Mouse (Mus musculus): ENCODE measurements around the gene Ablim1.

Ablim1 gene

DNA sequence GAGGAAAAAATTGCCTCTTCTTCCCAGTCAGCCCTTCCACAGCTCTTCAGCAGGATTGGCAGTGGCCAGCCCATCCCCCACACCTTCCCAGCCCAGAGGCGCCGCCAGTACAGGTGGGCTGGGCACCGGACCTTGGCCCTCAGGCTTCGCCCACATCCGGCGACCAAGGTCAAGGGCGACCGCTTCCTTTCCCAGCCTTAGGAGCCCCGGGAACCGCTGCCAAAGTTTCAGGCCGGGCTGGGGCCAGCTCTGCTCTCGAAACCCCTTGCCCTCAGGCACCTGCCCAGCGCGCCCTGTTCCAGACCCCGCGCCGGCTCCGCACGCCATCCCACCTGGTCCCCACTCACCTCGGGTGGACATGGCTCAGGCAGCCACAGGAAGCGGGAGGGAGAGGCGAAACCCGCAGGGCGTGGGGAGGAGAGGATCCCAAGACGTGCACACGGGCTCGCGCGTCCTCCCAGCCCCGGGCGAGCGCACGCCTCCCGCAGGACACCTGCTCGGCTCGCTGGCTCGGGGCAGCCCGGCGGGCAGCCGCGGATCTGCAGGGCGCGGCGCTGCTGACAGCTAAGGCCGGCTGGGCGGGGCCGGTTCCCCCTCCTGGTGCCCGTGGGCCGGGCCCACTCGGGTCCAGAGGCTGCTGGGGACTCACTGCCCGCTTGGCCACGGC is at the start of gene Ablim1:
Ablim1 (minus strand) TSS at position 574 of the 667 bp plus-strand sequence.
- DNase-seq = no peak

DNA sequence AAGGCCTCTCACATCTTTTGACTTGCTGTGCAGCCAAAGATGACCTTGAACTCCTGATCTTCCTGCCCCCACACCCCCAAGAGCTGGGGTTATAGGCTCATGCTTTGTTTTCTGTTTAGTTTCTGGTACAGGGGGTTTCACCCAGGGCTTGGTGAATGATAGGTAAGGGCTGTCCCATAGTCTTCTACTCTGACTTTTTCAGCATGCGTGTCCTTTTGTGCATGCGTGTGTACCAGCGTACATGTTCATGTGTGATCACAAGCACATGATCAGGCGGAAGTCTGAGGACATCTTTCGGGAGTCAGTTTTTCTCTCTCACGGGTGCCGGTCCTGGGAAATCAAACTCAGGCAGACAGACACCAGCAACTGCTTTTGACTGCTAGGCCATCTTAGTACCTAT is 48.8 kb upstream of the Ablim1 start:
- no peak for DNase-seq

DNA sequence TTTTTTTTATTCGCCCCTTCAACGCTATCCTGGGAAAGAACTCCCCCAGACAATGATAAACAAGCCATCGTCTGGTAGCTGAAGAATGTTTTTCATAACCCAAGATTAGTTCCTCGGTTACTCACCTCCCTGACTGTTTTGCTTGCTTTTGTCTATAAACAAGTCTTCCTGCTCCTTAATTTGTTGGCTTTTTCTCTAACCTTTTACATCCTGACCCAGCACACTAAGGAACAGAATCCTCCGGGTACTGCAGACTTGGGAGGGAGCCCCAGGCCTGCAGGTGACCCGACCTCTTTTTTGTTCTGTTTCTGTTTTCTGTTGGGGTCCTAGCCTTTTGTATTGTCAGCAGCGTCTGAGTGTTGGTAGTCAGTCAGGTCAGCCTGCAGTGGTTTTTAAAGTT is 48.4 kb upstream of the Ablim1 start:
- no peak for DNase-seq

- no peak for DNase-seq
These were observed 47.9 kb upstream of the Ablim1 start for GRCm38 (mm10) chr19:57362586-57362985.

- DNase-seq = no peak
These were observed 47.2 kb upstream of the Ablim1 start for GRCm38 (mm10) chr19:57361939-57362307.

DNA sequence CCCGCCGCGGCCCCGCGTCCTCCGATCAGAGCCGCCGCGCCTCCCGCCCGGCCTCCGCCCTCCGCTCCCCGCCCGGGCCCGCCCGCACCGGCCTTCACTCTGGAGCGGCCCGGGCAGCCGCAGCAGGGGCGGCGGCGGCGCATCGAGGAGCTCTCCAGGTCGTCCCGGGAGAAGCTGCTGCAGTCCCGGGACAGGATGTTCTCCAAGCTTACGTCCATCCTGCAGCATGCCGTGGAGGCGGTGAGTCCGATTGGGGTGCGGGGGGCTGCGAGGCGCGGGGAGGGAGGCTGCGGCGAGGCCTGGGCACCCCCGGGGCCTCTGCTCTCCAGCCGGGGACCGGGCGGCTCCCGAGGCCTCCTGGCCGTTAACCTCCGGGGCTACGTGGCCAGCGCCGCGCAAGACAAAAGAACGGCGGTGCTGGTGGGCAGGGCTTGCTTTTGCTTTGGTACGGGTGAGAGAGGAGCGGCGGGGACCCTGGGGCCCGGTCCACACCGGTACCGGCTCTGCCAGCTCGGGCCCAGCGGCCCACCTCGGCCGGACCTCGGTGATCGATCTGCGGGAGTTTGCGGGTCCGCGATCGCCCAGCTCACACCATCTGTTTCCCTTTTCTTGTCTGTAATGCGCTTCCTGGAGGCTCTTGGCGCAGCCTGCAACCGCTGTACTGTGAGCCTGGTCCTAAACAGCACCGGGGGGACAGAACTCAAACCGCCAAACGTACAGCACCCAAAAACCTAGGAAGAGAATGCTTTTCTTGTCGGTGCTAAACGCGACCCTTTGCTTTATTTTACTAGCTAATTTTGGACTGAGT is 46.6 kb upstream of the Ablim1 start:
- DNase-seq = peak; percentile 70

GRCm38 (mm10) chr19:57360341-57361130 is 45.8 kb upstream of the Ablim1 start, which contains the start of gene Fam160b1:
TSS of gene Fam160b1 (plus strand) at chr19:57360680.
- DNase-seq = peak; percentile 96

DNA sequence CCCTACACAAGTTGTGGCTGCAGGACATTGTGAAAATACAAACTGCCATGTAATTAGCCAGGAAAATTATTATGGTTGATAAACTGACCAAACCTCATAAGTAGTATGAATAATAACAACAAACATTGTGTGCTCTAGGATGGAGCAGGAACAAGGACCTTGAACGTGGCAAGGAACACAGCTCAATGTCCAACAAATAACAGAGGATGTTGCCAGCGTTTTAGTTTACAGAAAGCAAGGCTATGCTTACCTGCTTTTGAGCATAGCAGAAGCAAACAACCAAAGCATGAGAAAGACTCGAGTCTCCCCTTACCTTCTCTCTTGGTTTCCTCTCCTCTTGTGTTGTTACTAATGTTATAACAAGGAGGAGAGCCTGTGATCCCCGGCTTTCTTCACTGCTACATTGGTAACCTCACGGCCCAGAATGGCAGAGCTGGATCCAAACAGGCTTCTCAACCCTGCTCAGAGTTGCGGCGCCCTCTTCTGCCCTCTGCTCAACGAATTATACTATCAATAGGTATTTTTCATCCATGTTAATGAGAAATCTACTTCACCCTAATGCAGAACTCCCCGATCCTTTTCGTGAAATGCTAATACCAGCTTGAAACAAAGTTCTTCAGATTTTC is 45.1 kb upstream of the Ablim1 start:
- peak; percentile 67 for DNase-seq

GRCm38 (mm10) chr19:57358836-57359598 is 44.3 kb upstream of the Ablim1 start:
- no peak for DNase-seq

DNA sequence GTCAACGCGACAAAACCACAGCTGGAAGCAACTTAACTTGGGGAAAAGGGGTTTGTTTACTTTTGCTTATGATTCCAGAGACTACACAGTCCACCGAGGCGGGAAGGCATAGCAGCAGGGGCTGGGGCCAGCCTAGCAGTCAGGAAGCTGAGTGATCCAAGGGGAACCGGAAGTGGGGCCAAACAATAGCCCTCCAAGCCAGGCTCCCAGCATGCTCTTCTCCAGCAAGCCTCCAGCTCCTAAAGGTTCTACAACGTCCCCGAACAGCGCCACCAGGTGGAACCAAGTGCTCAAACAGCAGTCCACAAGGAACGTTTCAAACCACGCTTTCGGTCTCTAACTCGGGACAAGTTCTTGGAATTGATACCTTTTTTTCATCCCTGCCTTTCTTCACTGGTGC is 43.6 kb upstream of the Ablim1 start:
- peak; percentile 88 for DNase-seq

DNA sequence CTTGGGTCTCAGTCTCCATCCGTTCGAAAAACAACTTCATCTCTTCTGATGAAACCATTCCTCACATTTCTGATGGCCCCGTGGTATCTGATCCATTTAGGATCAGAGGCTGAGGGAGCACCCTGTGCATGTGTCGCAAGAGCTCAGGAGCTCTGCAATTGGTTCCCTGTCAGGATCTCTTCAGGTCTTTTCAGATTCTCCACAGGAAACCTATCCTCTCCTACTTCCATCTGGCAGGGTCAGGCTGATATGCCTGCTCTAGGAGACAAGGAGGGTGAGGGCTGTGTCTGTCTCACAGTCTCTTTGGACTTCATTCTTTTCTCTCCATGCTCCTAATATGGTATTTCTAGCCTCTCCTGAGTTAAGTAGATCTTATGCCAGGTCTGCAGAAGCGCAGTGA is 43.1 kb upstream of the Ablim1 start:
- no peak for DNase-seq

DNA sequence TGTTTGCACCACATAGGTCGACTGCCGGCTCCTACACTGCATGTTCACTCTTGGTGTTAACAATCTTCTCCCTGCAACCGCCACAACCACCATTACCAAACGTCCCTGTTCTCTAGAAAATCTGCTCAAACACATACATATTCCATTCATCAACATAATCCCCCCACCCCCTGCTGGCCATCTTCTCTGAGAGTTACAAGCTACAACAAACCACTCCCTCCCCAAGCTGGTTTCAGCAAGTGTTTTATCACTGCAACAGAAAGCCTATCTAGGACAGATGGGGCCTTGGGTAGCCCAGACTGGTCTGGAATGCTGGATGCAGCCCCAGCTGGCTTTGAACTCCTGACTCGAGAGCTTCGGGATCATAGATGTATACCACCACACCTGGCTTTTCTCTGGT is 42.5 kb upstream of the Ablim1 start:
- DNase-seq = peak; percentile 33

- DNase-seq = peak; percentile 62
These were observed 41.6 kb upstream of the Ablim1 start for GRCm38 (mm10) chr19:57356273-57356672.

DNA sequence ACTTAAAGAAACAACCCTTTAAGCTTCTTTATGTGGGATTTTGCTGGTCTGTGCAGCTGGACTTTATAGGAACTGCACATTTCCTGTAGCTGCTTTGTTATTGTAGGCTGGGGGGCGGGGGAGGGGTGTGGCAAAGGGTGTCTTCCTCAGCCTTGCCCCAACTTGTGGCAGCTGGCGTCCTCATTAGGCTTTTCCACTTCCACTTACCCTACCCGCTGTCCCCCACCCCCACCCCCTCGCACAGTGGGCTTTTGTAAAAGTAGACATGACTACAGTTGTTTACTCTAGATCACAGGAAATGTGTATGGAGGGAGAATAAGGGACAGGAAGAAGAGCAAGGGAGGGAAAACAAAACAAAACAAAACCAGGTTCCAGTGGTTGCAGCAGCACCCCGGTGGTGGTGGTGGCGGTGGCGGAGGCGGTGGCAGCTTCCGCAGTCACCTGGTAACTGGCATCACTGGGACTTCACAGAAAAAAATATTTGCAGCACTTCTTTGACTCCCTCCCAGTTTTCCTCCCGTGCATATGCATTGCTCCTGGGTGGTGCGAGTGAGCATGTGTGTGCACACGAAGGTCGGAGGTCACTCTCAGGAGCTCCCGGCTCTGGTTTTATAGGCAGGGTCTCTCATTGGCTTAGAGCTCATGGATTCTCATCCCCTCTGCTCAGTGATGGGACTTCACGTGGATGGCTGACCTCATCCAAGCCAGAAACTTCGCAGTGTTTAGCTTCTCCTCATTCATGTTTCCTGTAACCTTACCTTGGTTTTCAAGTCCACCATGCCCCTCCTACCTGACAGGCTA is 40.9 kb upstream of the Ablim1 start:
- DNase-seq = peak; percentile 87

GRCm38 (mm10) chr19:57354715-57355114 is 40.0 kb upstream of the Ablim1 start:
- no peak for DNase-seq

GRCm38 (mm10) chr19:57354050-57354449 is 39.3 kb upstream of the Ablim1 start:
- no peak for DNase-seq

GRCm38 (mm10) chr19:57353228-57353627 is 38.5 kb upstream of the Ablim1 start:
- DNase-seq = no peak

GRCm38 (mm10) chr19:57352337-57352935 is 37.7 kb upstream of the Ablim1 start:
- DNase-seq = no peak

GRCm38 (mm10) chr19:57349096-57349495 is 34.4 kb upstream of the Ablim1 start:
- DNase-seq = no peak

GRCm38 (mm10) chr19:57344678-57345077 is 30.0 kb upstream of the Ablim1 start:
- no peak for DNase-seq

DNA sequence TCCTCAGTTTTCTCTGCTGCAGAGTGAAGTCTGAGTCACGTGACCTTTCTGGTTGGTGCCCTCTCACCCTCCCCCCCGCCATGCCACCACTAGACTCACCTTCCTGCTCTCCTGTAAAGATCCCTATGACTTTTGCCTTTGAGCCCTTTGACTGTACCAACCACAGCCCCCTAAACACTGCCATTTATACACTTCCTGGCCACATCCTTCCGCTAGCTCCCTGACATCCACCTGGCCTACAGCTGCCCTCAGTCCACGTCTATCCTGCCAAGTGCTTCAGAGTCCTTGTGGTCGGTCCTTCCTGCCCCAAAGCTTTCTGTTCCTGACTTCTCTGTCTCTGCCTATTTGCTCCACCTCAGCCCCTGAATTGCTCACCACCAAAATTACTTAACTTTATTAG is 29.1 kb upstream of the Ablim1 start:
- peak; percentile 54 for DNase-seq

Measured in thymus, postnatal 14 days (tissue).